ENCODE assay signal across 24 mouse cellular contexts in genomic region chr7:37992861-37993260, GRCm38 (mm10). TPM values are rescaled to one million over a fixed set of nuclear protein-coding genes. Genes with fewer than 3 reads are reported as not detected.
DNase-seq lines count a peak whose midpoint lies in the region; ATAC-seq lines count a peak whose summit lies in the region.
"Had no signal": no experiment of that assay in that cellular context is flagged by ENCODE, and none has a peak within 500 bp of the region (broad histone marks: within the 10 kb centered on the region; RNA-seq: fewer than 3 reads in every experiment).

No protein-coding gene starts in this region.

- H3K4me3 ChIP-seq in hindbrain, embryonic 12.5 days = no peak overlapping the region

- 0 out of 2 replicates have a peak, but pooled peaks cover 3% of the 10 kb centered on the region for H3K4me1 ChIP-seq in hindbrain, embryonic 12.5 days

- peak; percentile 62 for DNase-seq in ES-CJ7 (ENCODE audit: low read depth, low spot score)
- peak; percentile 52 for DNase-seq in R1 (ENCODE audit: low read depth, low spot score)
- DNase-seq in ZHBTc4 (ENCODE audit: low read depth, low spot score) = peak; percentile 60
- DNase-seq in natural killer cell, adult 2 months (ENCODE audit: low spot score in 2 of 2) = no peak
- DNase-seq: adrenal gland, adult 2 months; adrenal gland, adult 8-10 months; adrenal gland, postnatal 10 days; adrenal gland, postnatal 14 days; adrenal gland, postnatal 25 days; adrenal gland, postnatal 36 days; B cell, adult 2 months; cerebellum, adult 11 months; cerebellum, adult 11-12 months; cerebellum, adult 18-20 months; cerebellum, adult 2 months; cerebellum, adult 8-10 months; cerebellum, adult 9-10 months had no signal

- 98% methylated on average over 2 of the region's 2 CpGs for WGBS in hindbrain, embryonic 12.5 days

- no peak overlapping the region for H3K27ac ChIP-seq in hindbrain, embryonic 12.5 days

- no peaks in the 10 kb centered on the region for H3K27me3 ChIP-seq in hindbrain, embryonic 12.5 days
- H3K27me3 ChIP-seq: CH12.LX, Patski had no signal

- H3K9me3 ChIP-seq in hindbrain, embryonic 12.5 days (replicated peaks) = no peaks in the 10 kb centered on the region
- H3K9me3 ChIP-seq: G1E had no signal

- no peak for ATAC-seq in hindbrain, embryonic 12.5 days (ENCODE audit: low FRiP score)
- no peak for ATAC-seq in erythroid progenitor cell, adult 5-6 weeks (replicated peaks; ENCODE audit: low FRiP score, poor library complexity, severe bottlenecking)
- ATAC-seq: activated CD4-positive, CD25-positive, alpha-beta regulatory T cell, adult 4 months; CD4-positive, CD25-positive, alpha-beta regulatory T cell, adult 4 months; Patski had no signal

- no peak overlapping the region for H3K9ac ChIP-seq in hindbrain, embryonic 12.5 days

- no peaks in the 10 kb centered on the region for H3K36me3 ChIP-seq in hindbrain, embryonic 12.5 days

- no peak overlapping the region for H3K4me2 ChIP-seq in hindbrain, embryonic 12.5 days (replicated peaks)

RNA-seq across cellular contexts. Expression of gene Uri1, which starts 30.5 kb away (rescaled TPM):
- 43.6 and 46.8 TPM in 2 replicates for polyA plus RNA-seq in hindbrain, embryonic 12.5 days (2016; fragmentation: Nextera tagmentation; extraction: Ambion mirVana)
- total RNA-seq in erythroid progenitor cell, adult 5-6 weeks (2015; ENCODE audit: low replicate concordance) = 10.1 TPM in 2 replicates
- total RNA-seq in erythroid progenitor cell, adult 5-6 weeks (2017; ENCODE audit: low replicate concordance) = 18.2 and 18.8 TPM in 2 replicates

Comparison
In these comparisons a context has a peak if more than half of its experiments do, and no peak if none do; other contexts are left out.
1. DNase-seq: peak in ES-CJ7 (single experiment), R1 (single experiment) and ZHBTc4 (single experiment); none in natural killer cell, adult 2 months (0 of 2).